ENCODE assay signal across 1 mouse cellular context in genomic region chr10:63244746-63245145, GRCm38 (mm10).
TF ChIP-seq lines count a peak whose summit lies in the region.

No protein-coding gene starts in this region.

TF ChIP-seq in CH12.LX, 34 proteins besides CTCF, POLR2A, EP300 and RAD21 (continued from another document):
- TF ChIP-seq MAX (IDR thresholded peaks at IDR 0.05; ENCODE audit: low read length), result peak; percentile 73
- no peak for TF ChIP-seq MAFK (IDR thresholded peaks at IDR 0.05; ENCODE audit: insufficient replicate concordance, low read length)
- TF ChIP-seq SMC3 (IDR thresholded peaks at IDR 0.05; ENCODE audit: low read depth, low read length), result peak; percentile 45
- TF ChIP-seq RCOR1 (conservative IDR thresholded peaks at IDR 0.05; ENCODE audit: low read depth, low read length), result no peak; the same call in 1 of the 2 replicates
- no peak for TF ChIP-seq USF2 (conservative IDR thresholded peaks at IDR 0.05; ENCODE audit: low read depth, low read length)
- TF ChIP-seq ZC3H11A (IDR thresholded peaks at IDR 0.05; ENCODE audit: low read depth, low read length), result no peak
- peak; percentile 80; the same call in 1 of the 2 replicates for TF ChIP-seq MXI1 (IDR thresholded peaks at IDR 0.05; ENCODE audit: low read depth, low read length)
- TF ChIP-seq MEF2A (IDR thresholded peaks at IDR 0.05; ENCODE audit: borderline replicate concordance, low read depth, low read length), result no peak
- peak; percentile 21; the same call in 1 of the 2 replicates for TF ChIP-seq BHLHE40 (IDR thresholded peaks at IDR 0.05; ENCODE audit: low read depth, low read length)
- TF ChIP-seq IRF4 (IDR thresholded peaks at IDR 0.05; ENCODE audit: low read depth, low read length), result peak; percentile 43; the same call in 1 of the 2 replicates
- TF ChIP-seq ELF1 (IDR thresholded peaks at IDR 0.05; ENCODE audit: low read depth, low read length), result no peak
- TF ChIP-seq USF1 (IDR thresholded peaks at IDR 0.05; ENCODE audit: low read depth, low read length), result no peak
- no peak for TF ChIP-seq KAT2A (IDR thresholded peaks at IDR 0.05; ENCODE audit: insufficient replicate concordance, low read length)
- no peak for TF ChIP-seq POLR2AphosphoS2 (IDR thresholded peaks at IDR 0.05; ENCODE audit: low read depth, low read length)
- TF ChIP-seq ZKSCAN1 (IDR thresholded peaks at IDR 0.05; ENCODE audit: borderline replicate concordance, low read depth, low read length), result no peak
- TF ChIP-seq SIN3A (IDR thresholded peaks at IDR 0.05; ENCODE audit: low read length), result peak; percentile 76; the same call in 1 of the 2 replicates
- no peak for TF ChIP-seq NRF1 (IDR thresholded peaks at IDR 0.05; ENCODE audit: low read depth, low read length)
- no peak for TF ChIP-seq JUND (conservative IDR thresholded peaks at IDR 0.05; ENCODE audit: low read depth, low read length)
TF ChIP-seq in CH12.LX: peak in this region for 9.
